Mouse (Mus musculus): ENCODE measurements at regions not wholly inside any gene's neighbourhood (a gene's known extent, or its start where the extent isn't known, plus 50 kb on each side); places are given as distances from the start of the nearest gene placed in this dataset.

- no peak for DNase-seq (ENCODE audit: low read depth)
These were observed 103.2 kb downstream of the Fam168b start for GRCm38 (mm10) chr1:34739621-34740020.

GRCm38 (mm10) chr1:34740891-34741290, 102.0 kb downstream of the Fam168b start:
- no peak for DNase-seq (ENCODE audit: low read depth)

GRCm38 (mm10) chr1:34742234-34742633, 100.6 kb downstream of the Fam168b start:
- no peak for DNase-seq (ENCODE audit: low read depth)

GRCm38 (mm10) chr1:34745881-34746280, 97.0 kb downstream of the Fam168b start:
- no peak for DNase-seq (ENCODE audit: low read depth)

- DNase-seq (ENCODE audit: low read depth): no peak
These were observed 93.5 kb downstream of the Fam168b start for GRCm38 (mm10) chr1:34749161-34750040.

- no peak for DNase-seq (ENCODE audit: low read depth)
These were observed 92.5 kb downstream of the Fam168b start for GRCm38 (mm10) chr1:34750061-34751054.

GRCm38 (mm10) chr1:34751128-34751527, 91.7 kb downstream of the Fam168b start:
- no peak for DNase-seq (ENCODE audit: low read depth)

GRCm38 (mm10) chr1:34753581-34753980, 89.3 kb downstream of the Fam168b start:
- DNase-seq (ENCODE audit: low read depth): no peak

GRCm38 (mm10) chr1:34760547-34760946, 82.3 kb downstream of the Fam168b start:
- no peak for DNase-seq (ENCODE audit: low read depth)

- no peak for DNase-seq (ENCODE audit: low read depth)
These were observed 81.4 kb downstream of the Fam168b start for GRCm38 (mm10) chr1:34761436-34761835.

- no peak for DNase-seq (ENCODE audit: low read depth)
These were observed 81.0 kb downstream of the Fam168b start for GRCm38 (mm10) chr1:34761870-34762269.
